Mouse (Mus musculus): ENCODE results near the gene Sys1. TPM values are rescaled to one million over a fixed set of nuclear protein-coding genes. Genes with fewer than 3 reads are reported as not detected.
A peak's percentile ranks its signal among the peaks of the same experiment; 100 is the strongest.

The Sys1 gene
- total and polyA plus RNA-seq, 2 experiments from 2014 or later = 108 to 194 TPM

- TF ChIP-seq CTCF (IDR thresholded peaks at IDR 0.05) = no peak
- ATAC-seq (ENCODE audit: low FRiP score) (no peak), DNase-seq (ENCODE audit: low spot score) (no peak)
- peaks cover 9% of the 10 kb centered on the region; the same call in 1 of the 2 replicates for H3K4me1 ChIP-seq (ENCODE audit: insufficient read depth, low read length)
- 0 out of 2 replicates have a peak overlapping the region, but pooled peaks have one; percentile 81 for H3K4me2 ChIP-seq (ENCODE audit: low read depth, low read length, poor library complexity, severe bottlenecking)
- no peaks in the 10 kb centered on the region for H3K9me3 ChIP-seq (ENCODE audit: low read length)
- H3K27me3 ChIP-seq (ENCODE audit: insufficient read depth, low read length) = peaks cover 14% of the 10 kb centered on the region; the same call in 1 of the 2 replicates
- 51% methylated on average over 8 of the region's 8 CpGs for WGBS
- H3K27ac ChIP-seq (ENCODE audit: low read depth, low read length) = no peak overlapping the region
- no peak overlapping the region for H3K9ac ChIP-seq (replicated peaks; ENCODE audit: low read length, poor library complexity, severe bottlenecking)
- no peaks in the 10 kb centered on the region for H3K36me3 ChIP-seq (ENCODE audit: insufficient read depth, low read length)
- H3K4me3 ChIP-seq (ENCODE audit: low read depth, low read length) = no peak overlapping the region
Observed at GRCm38 (mm10) chr2:164441155-164441554, 15.6 kb upstream of the Sys1 start.

GRCm38 (mm10) chr2:164441731-164442130 is 15.0 kb upstream of the Sys1 start:
- H3K4me3 ChIP-seq (ENCODE audit: low read depth, low read length) = no peak overlapping the region

GRCm38 (mm10) chr2:164442315-164443050 is 14.3 kb upstream of the Sys1 start:
- H3K4me2 ChIP-seq (ENCODE audit: low read depth, low read length, poor library complexity, severe bottlenecking) = peak overlapping the region; percentile 81
- H3K27me3 ChIP-seq (ENCODE audit: insufficient read depth, low read length) = peaks cover 14% of the 10 kb centered on the region; the same call in 1 of the 2 replicates
- DNase-seq (ENCODE audit: low spot score) (no peak), ATAC-seq (ENCODE audit: low FRiP score) (peak; percentile 16; the same call in 1 of the 2 replicates)
- peak overlapping the region; percentile 46 for H3K4me3 ChIP-seq (ENCODE audit: low read depth, low read length)
- 3% methylated on average over 29 of the region's 29 CpGs for WGBS
- H3K9me3 ChIP-seq (ENCODE audit: low read length) = no peaks in the 10 kb centered on the region
- H3K27ac ChIP-seq (ENCODE audit: low read depth, low read length) = no peak overlapping the region; the same call in 1 of the 2 replicates
- H3K4me1 ChIP-seq (ENCODE audit: insufficient read depth, low read length) = peaks cover 6% of the 10 kb centered on the region; the same call in 1 of the 2 replicates
- no peaks in the 10 kb centered on the region for H3K36me3 ChIP-seq (ENCODE audit: insufficient read depth, low read length)
- TF ChIP-seq CTCF (IDR thresholded peaks at IDR 0.05) = no peak
- H3K9ac ChIP-seq (replicated peaks; ENCODE audit: low read length, poor library complexity, severe bottlenecking) = peak overlapping the region; percentile 62

More at GRCm38 (mm10) chr2:164441731-164442130, 15.0 kb upstream of the Sys1 start:
- DNase-seq (ENCODE audit: low spot score) (no peak), ATAC-seq (ENCODE audit: low FRiP score) (no peak)
- Histone ChIP-seq H3K4me1 (ENCODE audit: insufficient read depth, low read length) (peaks cover 6% of the 10 kb centered on the region; the same call in 1 of the 2 replicates), H3K4me2 (ENCODE audit: low read depth, low read length, poor library complexity, severe bottlenecking) (peak overlapping the region; percentile 81), H3K27ac (ENCODE audit: low read depth, low read length) (no peak overlapping the region), H3K9me3 (ENCODE audit: low read length) (no peaks in the 10 kb centered on the region), H3K27me3 (ENCODE audit: insufficient read depth, low read length) (peaks cover 14% of the 10 kb centered on the region; the same call in 1 of the 2 replicates), H3K36me3 (ENCODE audit: insufficient read depth, low read length) (no peaks in the 10 kb centered on the region), H3K9ac (replicated peaks; ENCODE audit: low read length, poor library complexity, severe bottlenecking) (no peak overlapping the region)
- TF ChIP-seq CTCF (IDR thresholded peaks at IDR 0.05) = no peak
- WGBS = 38% methylated on average over 7 of the region's 7 CpGs

GRCm38 (mm10) chr2:164443051-164443437 is 13.7 kb upstream of the Sys1 start:
- DNase-seq (ENCODE audit: low spot score) (peak; percentile 76), ATAC-seq (ENCODE audit: low FRiP score) (peak; percentile 88)
- 1% methylated on average over 26 of the region's 26 CpGs for WGBS
- Histone ChIP-seq H3K4me2 (ENCODE audit: low read depth, low read length, poor library complexity, severe bottlenecking) (peak overlapping the region; percentile 81), H3K27ac (ENCODE audit: low read depth, low read length) (no peak overlapping the region; the same call in 1 of the 2 replicates), H3K27me3 (ENCODE audit: insufficient read depth, low read length) (peaks cover 14% of the 10 kb centered on the region; the same call in 1 of the 2 replicates), H3K9me3 (ENCODE audit: low read length) (no peaks in the 10 kb centered on the region), H3K9ac (replicated peaks; ENCODE audit: low read length, poor library complexity, severe bottlenecking) (peak overlapping the region; percentile 62), H3K4me3 (ENCODE audit: low read depth, low read length) (peak overlapping the region; percentile 46), H3K36me3 (ENCODE audit: insufficient read depth, low read length) (no peaks in the 10 kb centered on the region), H3K4me1 (ENCODE audit: insufficient read depth, low read length) (peaks cover 6% of the 10 kb centered on the region; the same call in 1 of the 2 replicates)
- TF ChIP-seq CTCF (IDR thresholded peaks at IDR 0.05) = peak; percentile 44

GRCm38 (mm10) chr2:164443460-164444000 is 13.2 kb upstream of the Sys1 start, which contains the start of gene Sdc4:
Gene Sdc4, minus strand, starts transcription at chr2:164443887.
- H3K36me3 ChIP-seq (ENCODE audit: insufficient read depth, low read length) = no peaks in the 10 kb centered on the region
- DNase-seq (ENCODE audit: low spot score) (no peak), ATAC-seq (ENCODE audit: low FRiP score) (no peak)
- peak within 1 kb of the TSS; percentile 46 for H3K4me3 ChIP-seq (ENCODE audit: low read depth, low read length)
- peak within 1 kb of the TSS; percentile 81 for H3K4me2 ChIP-seq (ENCODE audit: low read depth, low read length, poor library complexity, severe bottlenecking)
- H3K9ac ChIP-seq (replicated peaks; ENCODE audit: low read length, poor library complexity, severe bottlenecking) = peak within 1 kb of the TSS; percentile 62
- H3K27me3 ChIP-seq (ENCODE audit: insufficient read depth, low read length) = peaks cover 14% of the 10 kb centered on the region; the same call in 1 of the 2 replicates
- 8% methylated on average over 18 of the region's 18 CpGs for WGBS
- no peak for TF ChIP-seq CTCF (IDR thresholded peaks at IDR 0.05)
- H3K4me1 ChIP-seq (ENCODE audit: insufficient read depth, low read length) = peaks cover 6% of the 10 kb centered on the region; the same call in 1 of the 2 replicates
- no peaks in the 10 kb centered on the region for H3K9me3 ChIP-seq (ENCODE audit: low read length)
- H3K27ac ChIP-seq (ENCODE audit: low read depth, low read length) = no peak within 1 kb of the TSS; the same call in 1 of the 2 replicates

All from midbrain, postnatal 0 days (tissue).